Mouse (Mus musculus): Measurements from ENCODE around the gene Sntg2. TPM values are rescaled to one million over a fixed set of nuclear protein-coding genes. Genes with fewer than 3 reads are reported as not detected.

Gene Sntg2
- polyA plus RNA-seq, 1 experiment, result not detected

DNA sequence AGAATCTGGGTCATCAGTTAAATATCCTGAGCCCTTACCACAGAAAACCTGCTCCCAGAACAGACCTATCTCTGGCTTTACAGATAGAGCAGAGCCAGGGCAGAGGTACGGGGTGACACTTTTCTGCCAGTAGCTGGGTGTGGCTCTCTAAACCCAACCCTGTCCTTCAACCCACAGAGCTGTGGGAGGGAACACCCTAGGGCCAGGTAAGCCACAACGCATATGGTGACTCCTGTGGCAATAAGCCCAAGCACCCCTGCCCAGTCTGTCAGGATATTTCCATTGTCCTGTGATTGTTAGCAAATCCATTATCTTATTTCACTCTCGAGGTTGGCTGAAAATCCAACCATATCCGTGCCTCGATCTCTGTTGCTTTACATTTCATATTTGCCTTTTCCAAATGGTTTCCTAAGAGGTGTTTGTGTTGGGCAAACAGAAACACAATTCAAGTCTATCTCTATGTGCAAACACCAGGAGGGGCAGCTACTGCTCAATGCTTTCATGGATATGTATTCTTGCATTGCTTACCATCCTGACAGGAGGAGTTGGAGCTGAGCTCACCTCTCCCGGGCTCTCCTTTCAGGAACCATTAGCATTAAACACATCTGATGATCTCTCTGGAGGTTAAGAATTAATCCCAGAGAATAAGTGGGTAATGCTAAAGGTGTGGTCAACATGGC, 156.3 kb downstream of the Sntg2 start:
- H3K4me1 ChIP-seq, result no peaks in the 10 kb centered on the region
- H3K4me3 ChIP-seq (replicated peaks), result no peak overlapping the region
- TF ChIP-seq FLI1 (IDR thresholded peaks at IDR 0.05; ENCODE audit: low read length) (no peak), GATA1 (IDR thresholded peaks at IDR 0.05; ENCODE audit: borderline replicate concordance, low read length) (no peak)
- H3K36me3 ChIP-seq (replicated peaks; ENCODE audit: low read length), result no peaks in the 10 kb centered on the region
- H3K9me3 ChIP-seq, result 0 out of 2 replicates have a peak, but pooled peaks cover 5% of the 10 kb centered on the region
- no peaks in the 10 kb centered on the region for H3K27me3 ChIP-seq (replicated peaks)

GRCm38 (mm10) chr12:30214761-30215160, 158.4 kb downstream of the Sntg2 start:
- Histone ChIP-seq H3K9me3 (0 out of 2 replicates have a peak, but pooled peaks cover 5% of the 10 kb centered on the region), H3K4me3 (replicated peaks) (no peak overlapping the region), H3K27me3 (replicated peaks) (no peaks in the 10 kb centered on the region), H3K4me1 (no peaks in the 10 kb centered on the region), H3K36me3 (replicated peaks; ENCODE audit: low read length) (no peaks in the 10 kb centered on the region)
- TF ChIP-seq GATA1 (IDR thresholded peaks at IDR 0.05; ENCODE audit: borderline replicate concordance, low read length) (no peak), FLI1 (IDR thresholded peaks at IDR 0.05; ENCODE audit: low read length) (no peak)

- no peaks in the 10 kb centered on the region for H3K36me3 ChIP-seq (replicated peaks; ENCODE audit: low read length)
- no peak overlapping the region for H3K4me3 ChIP-seq (replicated peaks)
- TF ChIP-seq FLI1 (IDR thresholded peaks at IDR 0.05; ENCODE audit: low read length) (no peak), GATA1 (IDR thresholded peaks at IDR 0.05; ENCODE audit: borderline replicate concordance, low read length) (no peak)
- H3K9me3 ChIP-seq, result no peaks in the 10 kb centered on the region; the same call in 1 of the 2 replicates
- H3K4me1 ChIP-seq, result no peaks in the 10 kb centered on the region
- H3K27me3 ChIP-seq (replicated peaks), result no peaks in the 10 kb centered on the region
Measured at GRCm38 (mm10) chr12:30210388-30210787, 162.8 kb downstream of the Sntg2 start.

DNA sequence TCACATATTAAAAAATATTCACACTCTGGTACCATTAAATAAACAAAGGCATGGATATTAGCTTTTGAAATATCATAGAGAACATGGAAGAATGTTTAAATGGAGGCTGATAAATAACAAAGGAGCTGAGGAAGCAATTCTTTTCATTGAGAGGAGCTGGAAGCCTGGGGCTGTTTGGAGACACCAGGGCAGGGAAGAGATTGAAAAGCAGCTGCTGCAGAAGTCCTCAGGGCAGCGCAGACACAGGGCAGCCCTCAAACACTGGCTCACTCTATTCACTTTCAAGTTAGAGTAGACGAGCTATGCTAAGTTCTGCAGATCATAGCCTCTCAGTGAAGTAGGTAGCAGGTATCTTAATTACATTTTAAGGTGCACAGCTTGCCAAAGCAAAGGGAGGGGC, 164.6 kb downstream of the Sntg2 start:
- Histone ChIP-seq H3K4me1 (no peaks in the 10 kb centered on the region), H3K4me3 (replicated peaks) (no peak overlapping the region), H3K36me3 (replicated peaks; ENCODE audit: low read length) (no peaks in the 10 kb centered on the region), H3K9me3 (no peaks in the 10 kb centered on the region; the same call in 1 of the 2 replicates), H3K27me3 (replicated peaks) (no peaks in the 10 kb centered on the region)
- TF ChIP-seq FLI1 (IDR thresholded peaks at IDR 0.05; ENCODE audit: low read length) (no peak), GATA1 (IDR thresholded peaks at IDR 0.05; ENCODE audit: borderline replicate concordance, low read length) (no peak)

- no peak overlapping the region for H3K4me3 ChIP-seq (replicated peaks)
- H3K27me3 ChIP-seq (replicated peaks), result no peaks in the 10 kb centered on the region
- H3K36me3 ChIP-seq (replicated peaks; ENCODE audit: low read length), result no peaks in the 10 kb centered on the region
- H3K4me1 ChIP-seq, result no peaks in the 10 kb centered on the region
- TF ChIP-seq GATA1 (IDR thresholded peaks at IDR 0.05; ENCODE audit: borderline replicate concordance, low read length) (no peak), FLI1 (IDR thresholded peaks at IDR 0.05; ENCODE audit: low read length) (no peak)
- no peaks in the 10 kb centered on the region; the same call in 1 of the 2 replicates for H3K9me3 ChIP-seq
Measured at GRCm38 (mm10) chr12:30208087-30208486, 165.1 kb downstream of the Sntg2 start.

DNA sequence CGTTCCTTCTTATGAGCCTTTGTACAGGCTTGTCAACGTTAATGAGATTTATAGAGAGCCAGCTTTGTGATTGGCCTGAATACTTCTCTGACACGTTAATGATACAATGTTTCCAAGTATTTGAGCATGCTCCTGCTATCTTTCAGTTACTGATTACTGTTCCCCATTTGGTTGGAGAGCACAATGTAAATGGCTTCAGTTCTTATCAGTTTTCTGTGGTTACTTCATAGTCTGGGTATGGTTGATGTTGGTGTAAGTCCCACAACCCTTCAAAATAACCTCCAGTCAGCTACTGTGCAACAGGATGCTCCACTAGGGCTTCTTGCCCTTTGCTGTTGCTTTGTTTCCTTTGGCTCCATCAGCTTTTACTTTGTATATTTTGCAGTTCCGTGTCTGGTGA, 168.7 kb downstream of the Sntg2 start:
- no peaks in the 10 kb centered on the region; the same call in 1 of the 2 replicates for H3K9me3 ChIP-seq
- H3K4me1 ChIP-seq, result no peaks in the 10 kb centered on the region
- H3K4me3 ChIP-seq (replicated peaks), result no peak overlapping the region
- no peak for TF ChIP-seq FLI1 (IDR thresholded peaks at IDR 0.05; ENCODE audit: low read length)
- TF ChIP-seq GATA1 (IDR thresholded peaks at IDR 0.05; ENCODE audit: borderline replicate concordance, low read length), result no peak
- H3K36me3 ChIP-seq (replicated peaks; ENCODE audit: low read length), result no peaks in the 10 kb centered on the region
- no peaks in the 10 kb centered on the region for H3K27me3 ChIP-seq (replicated peaks)

DNA sequence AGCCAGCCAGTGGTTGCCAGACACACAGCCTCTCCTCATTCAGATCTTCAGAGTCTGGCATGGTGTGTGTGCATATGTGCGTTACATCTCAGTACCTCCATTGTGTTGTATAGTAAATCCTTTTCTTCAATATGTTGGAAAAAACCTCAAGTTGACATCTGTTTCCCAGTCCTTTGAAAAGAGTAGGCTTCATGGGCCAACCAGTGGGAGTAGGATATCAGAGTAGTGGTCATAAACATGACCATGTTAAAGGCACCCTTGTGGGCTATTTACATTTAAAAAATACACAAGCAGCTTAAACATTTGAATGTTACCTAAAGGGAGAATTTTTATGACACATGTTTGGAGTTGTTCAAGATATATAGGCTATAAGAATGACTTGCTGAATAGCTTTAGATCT, 170.4 kb downstream of the Sntg2 start:
- TF ChIP-seq FLI1 (IDR thresholded peaks at IDR 0.05; ENCODE audit: low read length) (no peak), GATA1 (IDR thresholded peaks at IDR 0.05; ENCODE audit: borderline replicate concordance, low read length) (no peak)
- Histone ChIP-seq H3K27me3 (replicated peaks) (no peaks in the 10 kb centered on the region), H3K4me3 (replicated peaks) (no peak overlapping the region), H3K36me3 (replicated peaks; ENCODE audit: low read length) (no peaks in the 10 kb centered on the region), H3K4me1 (no peaks in the 10 kb centered on the region), H3K9me3 (no peaks in the 10 kb centered on the region; the same call in 1 of the 2 replicates)

DNA sequence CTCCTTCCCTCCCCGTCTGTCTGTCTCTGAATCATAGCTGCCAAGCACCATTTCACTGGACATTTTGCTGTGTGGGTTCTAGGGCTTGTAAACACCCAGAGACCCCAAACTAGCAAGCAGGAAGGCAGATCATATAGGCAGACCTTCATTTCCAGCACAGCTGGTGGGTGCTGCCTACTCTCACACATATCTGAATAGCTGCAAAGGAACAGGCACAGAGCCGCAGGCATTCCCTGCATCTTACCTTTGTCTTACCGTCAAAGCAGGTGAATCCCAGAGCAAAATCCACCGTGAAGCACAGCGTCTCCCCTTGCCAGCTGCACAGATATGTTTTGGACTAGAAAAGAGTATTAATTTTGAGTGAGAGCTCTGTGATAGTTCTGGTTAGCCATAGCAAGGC, 172.1 kb downstream of the Sntg2 start:
- H3K27me3 ChIP-seq (replicated peaks), result no peaks in the 10 kb centered on the region
- no peaks in the 10 kb centered on the region for H3K9me3 ChIP-seq
- no peaks in the 10 kb centered on the region for H3K4me1 ChIP-seq
- TF ChIP-seq GATA1 (IDR thresholded peaks at IDR 0.05; ENCODE audit: borderline replicate concordance, low read length), result no peak
- no peak for TF ChIP-seq FLI1 (IDR thresholded peaks at IDR 0.05; ENCODE audit: low read length)
- no peaks in the 10 kb centered on the region for H3K36me3 ChIP-seq (replicated peaks; ENCODE audit: low read length)
- no peak overlapping the region for H3K4me3 ChIP-seq (replicated peaks)

DNA sequence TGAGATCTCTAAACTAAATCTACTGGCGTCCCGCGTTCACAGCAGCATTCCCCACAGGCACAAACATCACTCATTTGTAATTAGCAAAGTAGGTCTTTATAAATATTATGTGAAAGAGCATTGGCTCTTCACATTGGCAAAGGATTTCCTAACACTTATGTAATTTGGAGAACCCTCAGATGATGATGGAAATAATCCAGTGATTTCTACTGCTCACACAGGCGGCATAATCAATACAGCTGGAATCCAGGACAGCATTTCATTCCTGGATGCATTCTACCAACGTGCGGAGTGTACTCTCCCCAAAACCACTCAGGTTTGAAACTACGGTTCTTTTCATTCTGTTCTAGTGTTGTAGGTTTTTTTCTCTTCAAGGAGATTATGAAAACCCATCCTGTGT, 172.6 kb downstream of the Sntg2 start:
- TF ChIP-seq GATA1 (IDR thresholded peaks at IDR 0.05; ENCODE audit: borderline replicate concordance, low read length), result no peak
- no peak for TF ChIP-seq FLI1 (IDR thresholded peaks at IDR 0.05; ENCODE audit: low read length)
- H3K36me3 ChIP-seq (replicated peaks; ENCODE audit: low read length), result no peaks in the 10 kb centered on the region
- H3K27me3 ChIP-seq (replicated peaks), result no peaks in the 10 kb centered on the region
- no peak overlapping the region for H3K4me3 ChIP-seq (replicated peaks)
- H3K9me3 ChIP-seq, result no peaks in the 10 kb centered on the region
- H3K4me1 ChIP-seq, result no peaks in the 10 kb centered on the region

GRCm38 (mm10) chr12:30199735-30200134, 173.4 kb downstream of the Sntg2 start:
- TF ChIP-seq FLI1 (IDR thresholded peaks at IDR 0.05; ENCODE audit: low read length) (no peak), GATA1 (IDR thresholded peaks at IDR 0.05; ENCODE audit: borderline replicate concordance, low read length) (no peak)
- Histone ChIP-seq H3K27me3 (replicated peaks) (no peaks in the 10 kb centered on the region), H3K9me3 (no peaks in the 10 kb centered on the region), H3K4me3 (replicated peaks) (no peak overlapping the region), H3K36me3 (replicated peaks; ENCODE audit: low read length) (no peaks in the 10 kb centered on the region), H3K4me1 (no peaks in the 10 kb centered on the region)

Data from megakaryocyte, embryonic 14.5 days (primary cell).